Mouse (Mus musculus) heart, embryonic 15.5 days (tissue): ENCODE measurements at regions not wholly inside any gene's neighbourhood (a gene's known extent, or its start where the extent isn't known, plus 50 kb on each side); places are given as distances from the start of the nearest gene placed in this dataset.

Source experiments
- ATAC-seq: fragments of 200-750 bp; cut with Nextera tagmentation; replicated peaks from 2 replicates; pipeline ENCODE4 v1.8.0; 2017; ENCODE audit warnings: low read depth, moderate TSS enrichment; ENCODE audit not compliant: insufficient number of reproducible peaks, insufficient read depth, low FRiP score
- H3K27ac ChIP-seq: fragments of 300-500 bp; sonication (generic); 2 replicates; pipeline ENCODE4 v1.5.1; 2015; ENCODE audit warnings: mild to moderate bottlenecking, inconsistent platforms
- H3K27me3 ChIP-seq: fragments of 300-500 bp; sonication (generic); 2 replicates; pipeline ENCODE4 v1.6.1; 2015; ENCODE audit warnings: inconsistent platforms
- H3K36me3 ChIP-seq: fragments of 300-500 bp; sonication (generic); 2 replicates; pipeline ENCODE4 v1.6.1; 2015; ENCODE audit warnings: mild to moderate bottlenecking, inconsistent platforms
- H3K4me1 ChIP-seq: fragments of 300-500 bp; sonication (generic); replicated peaks from 2 replicates; pipeline ENCODE4 v1.6.1; 2015; ENCODE audit warnings: inconsistent platforms
- H3K4me2 ChIP-seq: fragments of 300-500 bp; sonication (generic); 2 replicates; pipeline ENCODE4 v1.6.1; 2015; ENCODE audit warnings: inconsistent platforms, mild to moderate bottlenecking, moderate library complexity
- H3K4me3 ChIP-seq: fragments of 300-500 bp; sonication (generic); 2 replicates; pipeline ENCODE4 v1.5.1; 2015; ENCODE audit warnings: mild to moderate bottlenecking, inconsistent platforms
- H3K9ac ChIP-seq: fragments of 300-500 bp; sonication (generic); 2 replicates; pipeline ENCODE4 v1.6.1; 2015; ENCODE audit warnings: mild to moderate bottlenecking, inconsistent platforms
- H3K9me3 ChIP-seq: fragments of 300-500 bp; sonication (generic); replicated peaks from 2 replicates; pipeline ENCODE4 v1.6.1; 2016; ENCODE audit warnings: inconsistent platforms
- WGBS: fragments of 180-500 bp; shearing (Covaris S2); methylation state at CpG from one replicate; pipeline ENCODE4 v1.1.7; 2015; ENCODE audit warnings: mixed read lengths; 5-methylcytosine and 5-hydroxymethylcytosine counted together

- ATAC-seq, result no peak
- Histone ChIP-seq H3K9me3 (no peaks in the 10 kb centered on the region), H3K36me3 (no peaks in the 10 kb centered on the region), H3K4me3 (no peak overlapping the region), H3K27me3 (0 out of 2 replicates have a peak, but pooled peaks cover 8% of the 10 kb centered on the region), H3K27ac (no peak overlapping the region), H3K4me1 (peaks cover 13% of the 10 kb centered on the region), H3K4me2 (no peak overlapping the region), H3K9ac (no peak overlapping the region)
- WGBS, result 66% methylated on average over 2 of the region's 2 CpGs
Observed at GRCm38 (mm10) chr13:72418285-72418684, 210.3 kb upstream of the Irx2 start.

GRCm38 (mm10) chr13:72419532-72419931 is 209.1 kb upstream of the Irx2 start:
- H3K27ac ChIP-seq, result peak overlapping the region; percentile 70
- H3K9me3 ChIP-seq, result no peaks in the 10 kb centered on the region
- H3K9ac ChIP-seq, result no peak overlapping the region
- H3K4me3 ChIP-seq, result no peak overlapping the region
- H3K36me3 ChIP-seq, result no peaks in the 10 kb centered on the region
- ATAC-seq, result peak; percentile 73
- H3K4me1 ChIP-seq, result peaks cover 13% of the 10 kb centered on the region
- peak overlapping the region; percentile 14; the same call in 1 of the 2 replicates for H3K4me2 ChIP-seq
- 0 out of 2 replicates have a peak, but pooled peaks cover 8% of the 10 kb centered on the region for H3K27me3 ChIP-seq
- 33% methylated on average over 4 of the region's 4 CpGs for WGBS

- ATAC-seq, result no peak
- H3K27me3 ChIP-seq, result no peaks in the 10 kb centered on the region; the same call in 1 of the 2 replicates
- no peaks in the 10 kb centered on the region for H3K36me3 ChIP-seq
- WGBS, result 44% methylated on average over 8 of the region's 8 CpGs
- H3K4me2 ChIP-seq, result no peak overlapping the region
- H3K4me1 ChIP-seq, result peaks cover 2% of the 10 kb centered on the region; the same call in 1 of the 2 replicates
- no peaks in the 10 kb centered on the region for H3K9me3 ChIP-seq
- no peak overlapping the region for H3K4me3 ChIP-seq
- H3K27ac ChIP-seq, result no peak overlapping the region
- H3K9ac ChIP-seq, result no peak overlapping the region
Observed at GRCm38 (mm10) chr13:72425917-72426316, 202.7 kb upstream of the Irx2 start.

GRCm38 (mm10) chr13:72445336-72445735 is 183.3 kb upstream of the Irx2 start:
- no peak overlapping the region for H3K9ac ChIP-seq
- no peak overlapping the region for H3K4me2 ChIP-seq
- H3K4me3 ChIP-seq, result no peak overlapping the region
- H3K27ac ChIP-seq, result no peak overlapping the region
- WGBS, result 64% methylated on average over 3 of the region's 3 CpGs
- H3K27me3 ChIP-seq, result no peaks in the 10 kb centered on the region
- H3K9me3 ChIP-seq, result no peaks in the 10 kb centered on the region
- ATAC-seq, result no peak
- no peaks in the 10 kb centered on the region for H3K36me3 ChIP-seq
- H3K4me1 ChIP-seq, result no peaks in the 10 kb centered on the region

- no peak overlapping the region for H3K27ac ChIP-seq
- no peak overlapping the region for H3K4me2 ChIP-seq
- no peak overlapping the region for H3K4me3 ChIP-seq
- no peaks in the 10 kb centered on the region for H3K36me3 ChIP-seq
- H3K9me3 ChIP-seq, result no peaks in the 10 kb centered on the region
- H3K9ac ChIP-seq, result no peak overlapping the region
- no peak for ATAC-seq
- H3K4me1 ChIP-seq, result no peaks in the 10 kb centered on the region
- H3K27me3 ChIP-seq, result no peaks in the 10 kb centered on the region
- WGBS, result 73% methylated on average over 5 of the region's 5 CpGs
Observed at GRCm38 (mm10) chr13:72448458-72449058, 180.1 kb upstream of the Irx2 start.

GRCm38 (mm10) chr13:72495353-72495752 is 133.3 kb upstream of the Irx2 start:
- Histone ChIP-seq H3K36me3 (no peaks in the 10 kb centered on the region), H3K4me2 (no peak overlapping the region), H3K4me1 (peaks cover 3% of the 10 kb centered on the region; the same call in 1 of the 2 replicates), H3K4me3 (no peak overlapping the region), H3K27me3 (peaks cover 5% of the 10 kb centered on the region; the same call in 1 of the 2 replicates), H3K27ac (no peak overlapping the region), H3K9ac (no peak overlapping the region), H3K9me3 (no peaks in the 10 kb centered on the region)
- 66% methylated on average over 7 of the region's 7 CpGs for WGBS
- ATAC-seq, result no peak

GRCm38 (mm10) chr13:72497036-72497435 is 131.6 kb upstream of the Irx2 start:
- Histone ChIP-seq H3K27me3 (peaks cover 5% of the 10 kb centered on the region; the same call in 1 of the 2 replicates), H3K4me2 (no peak overlapping the region), H3K4me1 (peaks cover 3% of the 10 kb centered on the region; the same call in 1 of the 2 replicates), H3K9me3 (no peaks in the 10 kb centered on the region), H3K27ac (no peak overlapping the region), H3K36me3 (no peaks in the 10 kb centered on the region), H3K4me3 (no peak overlapping the region), H3K9ac (no peak overlapping the region)
- ATAC-seq, result no peak
- WGBS, result 75% methylated on average over 5 of the region's 5 CpGs

- Histone ChIP-seq H3K27ac (no peak overlapping the region), H3K4me2 (no peak overlapping the region), H3K9me3 (no peaks in the 10 kb centered on the region), H3K9ac (no peak overlapping the region), H3K4me3 (no peak overlapping the region), H3K4me1 (peaks cover 3% of the 10 kb centered on the region; the same call in 1 of the 2 replicates), H3K27me3 (peaks cover 5% of the 10 kb centered on the region; the same call in 1 of the 2 replicates), H3K36me3 (no peaks in the 10 kb centered on the region)
- 11% methylated on average over 10 of the region's 10 CpGs for WGBS
- ATAC-seq, result no peak
Observed at GRCm38 (mm10) chr13:72497521-72497920, 131.1 kb upstream of the Irx2 start.

GRCm38 (mm10) chr13:72505954-72506353 is 122.7 kb upstream of the Irx2 start:
- Histone ChIP-seq H3K4me2 (no peak overlapping the region), H3K9me3 (no peaks in the 10 kb centered on the region), H3K27me3 (no peaks in the 10 kb centered on the region), H3K9ac (no peak overlapping the region), H3K4me3 (no peak overlapping the region), H3K36me3 (no peaks in the 10 kb centered on the region), H3K4me1 (no peaks in the 10 kb centered on the region), H3K27ac (no peak overlapping the region)
- no peak for ATAC-seq
- WGBS, result 83% methylated on average over 4 of the region's 4 CpGs

GRCm38 (mm10) chr13:72538633-72539032 is 90.0 kb upstream of the Irx2 start:
- H3K4me2 ChIP-seq, result no peak overlapping the region
- 85% methylated on average over 4 of the region's 4 CpGs for WGBS
- no peak for ATAC-seq

GRCm38 (mm10) chr13:72541706-72542105 is 86.9 kb upstream of the Irx2 start:
- WGBS, result 83% methylated on average over 3 of the region's 3 CpGs

More at GRCm38 (mm10) chr13:72538633-72539032, 90.0 kb upstream of the Irx2 start:
- Histone ChIP-seq H3K27me3 (no peaks in the 10 kb centered on the region), H3K4me3 (no peak overlapping the region), H3K27ac (no peak overlapping the region), H3K9ac (no peak overlapping the region), H3K4me1 (no peaks in the 10 kb centered on the region), H3K36me3 (no peaks in the 10 kb centered on the region), H3K9me3 (no peaks in the 10 kb centered on the region)

GRCm38 (mm10) chr13:72557951-72558350 is 70.7 kb upstream of the Irx2 start:
- no peak overlapping the region for H3K27ac ChIP-seq
- H3K27me3 ChIP-seq, result no peaks in the 10 kb centered on the region
- H3K9ac ChIP-seq, result no peak overlapping the region
- WGBS, result 64% methylated on average over 8 of the region's 8 CpGs
- no peaks in the 10 kb centered on the region for H3K4me1 ChIP-seq
- no peaks in the 10 kb centered on the region for H3K9me3 ChIP-seq
- H3K4me2 ChIP-seq, result no peak overlapping the region
- H3K4me3 ChIP-seq, result no peak overlapping the region
- ATAC-seq, result no peak
- no peaks in the 10 kb centered on the region for H3K36me3 ChIP-seq

More at GRCm38 (mm10) chr13:72541706-72542105, 86.9 kb upstream of the Irx2 start:
- no peak overlapping the region for H3K4me3 ChIP-seq
- no peaks in the 10 kb centered on the region for H3K4me1 ChIP-seq
- no peak for ATAC-seq
- no peaks in the 10 kb centered on the region for H3K36me3 ChIP-seq
- H3K9me3 ChIP-seq, result no peaks in the 10 kb centered on the region
- no peak overlapping the region for H3K27ac ChIP-seq
- no peak overlapping the region for H3K9ac ChIP-seq
- H3K27me3 ChIP-seq, result no peaks in the 10 kb centered on the region
- H3K4me2 ChIP-seq, result no peak overlapping the region
